ENCODE assay signal across 8 mouse cellular contexts in the genomic region with DNA sequence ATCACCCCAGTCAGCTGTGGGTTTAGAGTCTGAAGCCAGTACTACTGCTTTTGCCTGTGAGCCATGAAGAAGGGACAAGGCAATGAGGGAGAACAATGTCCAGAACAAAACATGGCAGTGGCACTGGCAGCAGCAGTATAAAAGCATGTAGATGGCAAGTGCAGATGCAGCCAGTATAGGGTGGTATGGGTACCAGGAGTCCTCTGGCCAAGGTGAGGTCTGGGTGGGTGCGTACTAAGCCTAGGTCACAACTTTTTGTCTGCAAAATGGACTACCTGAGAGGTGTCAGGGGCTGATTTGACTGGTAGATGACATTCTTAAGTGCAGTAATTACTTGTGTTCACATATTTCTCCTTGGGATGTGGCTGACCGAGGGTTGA. TPM values are rescaled to one million over a fixed set of nuclear protein-coding genes. Genes with fewer than 3 reads are reported as not detected.
A peak's percentile ranks its signal among the peaks of the same experiment; 100 is the strongest.
DNase-seq lines count a peak whose midpoint lies in the region; ATAC-seq and TF ChIP-seq lines count a peak whose summit lies in the region.

No protein-coding gene starts in this region.

- no peaks in the 10 kb centered on the region for H3K9me3 ChIP-seq in kidney, embryonic 14.5 days (ENCODE audit: control insufficient read depth, low read length)
- no peaks in the 10 kb centered on the region for H3K9me3 ChIP-seq in hindbrain, embryonic 14.5 days (ENCODE audit: control insufficient read depth, low read length)
- no peaks in the 10 kb centered on the region for H3K9me3 ChIP-seq in midbrain, embryonic 15.5 days

- no peak for TF ChIP-seq POLR2A in cortical plate, adult 2 months (IDR thresholded peaks at IDR 0.05; ENCODE audit: extremely low read depth, insufficient read depth, low read length)

- peak overlapping the region; percentile 47; the same call in 1 of the 2 replicates for H3K9ac ChIP-seq in kidney, embryonic 14.5 days (ENCODE audit: low read depth, low read length)
- peak overlapping the region; percentile 96; the same call in 1 of the 2 replicates for H3K9ac ChIP-seq in hindbrain, embryonic 14.5 days
- H3K9ac ChIP-seq in midbrain, embryonic 15.5 days, result no peak overlapping the region

- H3K36me3 ChIP-seq in kidney, embryonic 14.5 days (ENCODE audit: control insufficient read depth, insufficient read depth, low read length), result peaks cover under 1% of the 10 kb centered on the region; the same call in 1 of the 2 replicates
- H3K36me3 ChIP-seq in hindbrain, embryonic 14.5 days (replicated peaks; ENCODE audit: control insufficient read depth, insufficient read depth), result peaks cover 3% of the 10 kb centered on the region
- H3K36me3 ChIP-seq in midbrain, embryonic 15.5 days (replicated peaks), result no peaks in the 10 kb centered on the region

- peak overlapping the region; percentile 91; the same call in 1 of the 2 replicates for H3K27ac ChIP-seq in kidney, embryonic 14.5 days (ENCODE audit: low read depth, low read length)
- no peak overlapping the region for H3K27ac ChIP-seq in cortical plate, adult 2 months (ENCODE audit: insufficient read depth, low read length)
- H3K27ac ChIP-seq in hindbrain, embryonic 14.5 days, result peak overlapping the region; percentile 93
- H3K27ac ChIP-seq in midbrain, embryonic 15.5 days, result peak overlapping the region; percentile 88

- H3K27me3 ChIP-seq in kidney, embryonic 14.5 days (ENCODE audit: control insufficient read depth, insufficient read depth, low read length), result no peaks in the 10 kb centered on the region
- H3K27me3 ChIP-seq in hindbrain, embryonic 14.5 days (ENCODE audit: control insufficient read depth, insufficient read depth, low read length), result no peaks in the 10 kb centered on the region
- H3K27me3 ChIP-seq in midbrain, embryonic 15.5 days (replicated peaks), result no peaks in the 10 kb centered on the region

- no peak for DNase-seq in kidney, adult 8-10 months
- no peak for DNase-seq in hindbrain, embryonic 14.5 days (ENCODE audit: low spot score)
- DNase-seq in embryo, embryonic 9.5 days (ENCODE audit: extremely low spot score), result no peak
- no peak for DNase-seq in lung, adult 18-20 months

- peak overlapping the region; percentile 90 for H3K4me3 ChIP-seq in kidney, embryonic 14.5 days (ENCODE audit: low read length)
- peak overlapping the region; percentile 66; the same call in 1 of the 2 replicates for H3K4me3 ChIP-seq in cortical plate, adult 2 months (ENCODE audit: insufficient read depth, low read length)
- peak overlapping the region; percentile 86 for H3K4me3 ChIP-seq in hindbrain, embryonic 14.5 days (replicated peaks; ENCODE audit: low read length)
- H3K4me3 ChIP-seq in midbrain, embryonic 15.5 days, result peak overlapping the region; percentile 58

- no peak for ATAC-seq in kidney, embryonic 14.5 days (ENCODE audit: low FRiP score, low TSS enrichment)
- no peak; the same call in 1 of the 2 replicates for ATAC-seq in hindbrain, embryonic 14.5 days (ENCODE audit: low FRiP score)
- ATAC-seq in midbrain, embryonic 15.5 days (replicated peaks), result peak; percentile 18
- no peak for ATAC-seq in monocyte, adult 5-6 weeks (replicated peaks; ENCODE audit: insufficient number of reproducible peaks, low FRiP score, low TSS enrichment, poor library complexity, severe bottlenecking)

- peak overlapping the region; percentile 72 for H3K4me2 ChIP-seq in kidney, embryonic 14.5 days (replicated peaks; ENCODE audit: low read depth, low read length)
- peak overlapping the region; percentile 84 for H3K4me2 ChIP-seq in hindbrain, embryonic 14.5 days (replicated peaks)
- peak overlapping the region; percentile 72 for H3K4me2 ChIP-seq in midbrain, embryonic 15.5 days

- H3K4me1 ChIP-seq in kidney, embryonic 14.5 days (ENCODE audit: control insufficient read depth, insufficient read depth, low read length), result peaks cover 15% of the 10 kb centered on the region
- peaks cover 2% of the 10 kb centered on the region; the same call in 1 of the 2 replicates for H3K4me1 ChIP-seq in cortical plate, adult 2 months (ENCODE audit: control insufficient read depth, insufficient read depth, low read length)
- H3K4me1 ChIP-seq in hindbrain, embryonic 14.5 days (replicated peaks; ENCODE audit: control insufficient read depth, insufficient read depth, low read length), result peaks cover 18% of the 10 kb centered on the region
- peaks cover 56% of the 10 kb centered on the region for H3K4me1 ChIP-seq in midbrain, embryonic 15.5 days

- no peak for TF ChIP-seq CTCF in cortical plate, adult 2 months (IDR thresholded peaks at IDR 0.05; ENCODE audit: extremely low read depth, insufficient read depth, low read length)

- 68% methylated on average over 2 of the region's 2 CpGs for WGBS in kidney, embryonic 14.5 days
- WGBS in hindbrain, embryonic 14.5 days, result 84% methylated on average over 2 of the region's 2 CpGs
- 75% methylated on average over 2 of the region's 2 CpGs for WGBS in midbrain, embryonic 15.5 days

RNA-seq across cellular contexts. Expression of gene Axin1, which starts 0.7 kb away (rescaled TPM):
- polyA plus RNA-seq in kidney, embryonic 14.5 days (2014; fragmentation: Nextera tagmentation; extraction: Ambion mirVana), result 8.9 and 10.2 TPM in 2 replicates
- 15.4 and 16.0 TPM in 2 replicates for polyA plus RNA-seq in cortical plate, adult 2 months (2012; rRNA removed)
- 7.0 and 8.5 TPM in 2 replicates for polyA plus RNA-seq in hindbrain, embryonic 14.5 days (2014; fragmentation: Nextera tagmentation; extraction: Ambion mirVana)
- 23.5 and 27.8 TPM in 2 replicates for polyA plus RNA-seq in midbrain, embryonic 15.5 days (2015; fragmentation: Nextera tagmentation; extraction: Ambion mirVana)
- total RNA-seq in monocyte, adult 5-6 weeks (2017), result 163 to 305 TPM (median 248 TPM) in 3 replicates

RNA-seq across cellular contexts. Expression of gene Mrpl28, which starts 14.4 kb away (rescaled TPM):
- 225 and 241 TPM in 2 replicates for polyA plus RNA-seq in kidney, embryonic 14.5 days (2014; fragmentation: Nextera tagmentation; extraction: Ambion mirVana)
- polyA plus RNA-seq in cortical plate, adult 2 months (2012; rRNA removed), result 96.3 and 101 TPM in 2 replicates
- 184 and 190 TPM in 2 replicates for polyA plus RNA-seq in hindbrain, embryonic 14.5 days (2014; fragmentation: Nextera tagmentation; extraction: Ambion mirVana)
- polyA plus RNA-seq in midbrain, embryonic 15.5 days (2015; fragmentation: Nextera tagmentation; extraction: Ambion mirVana), result 172 and 179 TPM in 2 replicates
- total RNA-seq in monocyte, adult 5-6 weeks (2017), result 13.0 to 19.6 TPM (median 13.9 TPM) in 3 replicates

RNA-seq across cellular contexts. Expression of gene Tmem8, which starts 24.6 kb away (rescaled TPM):
- 2.5 and 2.6 TPM in 2 replicates for polyA plus RNA-seq in kidney, embryonic 14.5 days (2014; fragmentation: Nextera tagmentation; extraction: Ambion mirVana)
- 27.4 and 31.6 TPM in 2 replicates for polyA plus RNA-seq in cortical plate, adult 2 months (2012; rRNA removed)
- polyA plus RNA-seq in hindbrain, embryonic 14.5 days (2014; fragmentation: Nextera tagmentation; extraction: Ambion mirVana), result 3.2 and 3.9 TPM in 2 replicates
- 4.0 and 4.6 TPM in 2 replicates for polyA plus RNA-seq in midbrain, embryonic 15.5 days (2015; fragmentation: Nextera tagmentation; extraction: Ambion mirVana)
- 7.4 to 10.9 TPM (median 8.5 TPM) in 3 replicates for total RNA-seq in monocyte, adult 5-6 weeks (2017)

RNA-seq across cellular contexts. Expression of gene Nme4, which starts 42.3 kb away (rescaled TPM):
- 107 and 146 TPM in 2 replicates for polyA plus RNA-seq in kidney, embryonic 14.5 days (2014; fragmentation: Nextera tagmentation; extraction: Ambion mirVana)
- polyA plus RNA-seq in cortical plate, adult 2 months (2012; rRNA removed), result 11.5 and 11.8 TPM in 2 replicates
- 14.5 and 17.5 TPM in 2 replicates for polyA plus RNA-seq in hindbrain, embryonic 14.5 days (2014; fragmentation: Nextera tagmentation; extraction: Ambion mirVana)
- polyA plus RNA-seq in midbrain, embryonic 15.5 days (2015; fragmentation: Nextera tagmentation; extraction: Ambion mirVana), result 24.7 and 25.1 TPM in 2 replicates
- 1.1 TPM in 1 of 3 replicates, not detected in the others for total RNA-seq in monocyte, adult 5-6 weeks (2017)

RNA-seq across cellular contexts. Expression of gene Decr2, which starts 47.6 kb away (rescaled TPM):
- 24.6 and 35.1 TPM in 2 replicates for polyA plus RNA-seq in kidney, embryonic 14.5 days (2014; fragmentation: Nextera tagmentation; extraction: Ambion mirVana)
- 43.5 and 49.8 TPM in 2 replicates for polyA plus RNA-seq in cortical plate, adult 2 months (2012; rRNA removed)
- polyA plus RNA-seq in hindbrain, embryonic 14.5 days (2014; fragmentation: Nextera tagmentation; extraction: Ambion mirVana), result 22.6 and 28.8 TPM in 2 replicates
- 34.2 and 36.3 TPM in 2 replicates for polyA plus RNA-seq in midbrain, embryonic 15.5 days (2015; fragmentation: Nextera tagmentation; extraction: Ambion mirVana)
- total RNA-seq in monocyte, adult 5-6 weeks (2017), result 7.7 to 13.9 TPM (median 12.5 TPM) in 3 replicates
